Comparison of ENCODE assay signal across 9 mouse cellular contexts in genomic region chr1:186456131-186456530, GRCm38 (mm10).
DNase-seq lines count a peak whose midpoint lies in the region; ATAC-seq and TF ChIP-seq lines count a peak whose summit lies in the region.
"Had no signal": no experiment of that assay in that cellular context is flagged by ENCODE, and none has a peak within 500 bp of the region (broad histone marks: within the 10 kb centered on the region; RNA-seq: fewer than 3 reads in every experiment).

No protein-coding gene starts in this region.

- H3K4me2 ChIP-seq in kidney, embryonic 14.5 days (replicated peaks; ENCODE audit: low read depth, low read length): no peak overlapping the region
- H3K4me2 ChIP-seq in stomach, postnatal 0 days (replicated peaks; ENCODE audit: low read depth): no peak overlapping the region

- TF ChIP-seq EP300 in stomach, postnatal 0 days (optimal IDR thresholded peaks at IDR 0.05): no peak

- no peaks in the 10 kb centered on the region for H3K27me3 ChIP-seq in kidney, embryonic 14.5 days (ENCODE audit: control insufficient read depth, insufficient read depth, low read length)
- no peaks in the 10 kb centered on the region for H3K27me3 ChIP-seq in stomach, postnatal 0 days (ENCODE audit: control insufficient read depth, insufficient read depth, low read length)
- H3K27me3 ChIP-seq: megakaryocyte, embryonic 14.5 days had no signal

- H3K27ac ChIP-seq in kidney, embryonic 14.5 days (ENCODE audit: low read depth, low read length): no peak overlapping the region
- H3K27ac ChIP-seq in stomach, postnatal 0 days (replicated peaks): no peak overlapping the region

- no peaks in the 10 kb centered on the region for H3K4me1 ChIP-seq in kidney, embryonic 14.5 days (ENCODE audit: control insufficient read depth, insufficient read depth, low read length)
- no peaks in the 10 kb centered on the region for H3K4me1 ChIP-seq in stomach, postnatal 0 days (replicated peaks; ENCODE audit: control insufficient read depth, insufficient read depth)
- H3K4me1 ChIP-seq: megakaryocyte, embryonic 14.5 days had no signal

- no peak overlapping the region for H3K9ac ChIP-seq in kidney, embryonic 14.5 days (ENCODE audit: low read depth, low read length)
- no peak overlapping the region for H3K9ac ChIP-seq in stomach, postnatal 0 days (ENCODE audit: low read length)

- 0 out of 2 replicates have a peak, but pooled peaks cover 3% of the 10 kb centered on the region for H3K9me3 ChIP-seq in kidney, embryonic 14.5 days (ENCODE audit: control insufficient read depth, low read length)
- no peaks in the 10 kb centered on the region for H3K9me3 ChIP-seq in stomach, postnatal 0 days (ENCODE audit: control insufficient read depth, low read length)

- no peak overlapping the region for H3K4me3 ChIP-seq in kidney, embryonic 14.5 days (ENCODE audit: low read length)
- H3K4me3 ChIP-seq in stomach, postnatal 0 days (ENCODE audit: low read depth, low read length): no peak overlapping the region
- H3K4me3 ChIP-seq: megakaryocyte, embryonic 14.5 days had no signal

- 99% methylated on average over 3 of the region's 3 CpGs for WGBS in kidney, embryonic 14.5 days
- over 99% methylated on average over 3 of the region's 3 CpGs for WGBS in stomach, postnatal 0 days

- ATAC-seq in kidney, embryonic 14.5 days (ENCODE audit: low FRiP score, low TSS enrichment): no peak
- ATAC-seq in stomach, postnatal 0 days (ENCODE audit: low FRiP score, low TSS enrichment): no peak

- intact Hi-C loops in left cerebral cortex, postnatal 10 days (cut with DNase I): no loop called here

- TF ChIP-seq CTCF in stomach, postnatal 0 days (IDR thresholded peaks at IDR 0.05; ENCODE audit: low read depth): peak; percentile 62

- peak; percentile 19 for DNase-seq in kidney, adult 18-20 months
- DNase-seq in right cerebral cortex, postnatal 14 days: peak; percentile 15
- DNase-seq in right cerebral cortex, postnatal 10 days (ENCODE audit: low spot score in 2 of 2): no peak
- peak; percentile 77 for DNase-seq in ZHBTc4 (ENCODE audit: low read depth, low spot score)
- no peak for DNase-seq in stomach, postnatal 0 days (ENCODE audit: low spot score)
- DNase-seq in left cerebral cortex, postnatal 10 days (ENCODE audit: extremely low spot score in 1 of 2, low spot score in 2 of 2): no peak
- no peak for DNase-seq in embryo, embryonic 10 days (ENCODE audit: low spot score)

- H3K36me3 ChIP-seq in kidney, embryonic 14.5 days (ENCODE audit: control insufficient read depth, insufficient read depth, low read length): no peaks in the 10 kb centered on the region
- no peaks in the 10 kb centered on the region for H3K36me3 ChIP-seq in stomach, postnatal 0 days (ENCODE audit: control insufficient read depth, insufficient read depth, low read length)

Comparison
In these comparisons a context has a peak if more than half of its experiments do, and no peak if none do; other contexts are left out.
1. DNase-seq: peak in kidney, adult 18-20 months (single experiment), right cerebral cortex, postnatal 14 days (single experiment) and ZHBTc4 (single experiment); none in right cerebral cortex, postnatal 10 days (0 of 2), stomach, postnatal 0 days (single experiment), left cerebral cortex, postnatal 10 days (0 of 2) and embryo, embryonic 10 days (single experiment).